Mouse (Mus musculus): ENCODE measurements around the gene Stau1. TPM values are rescaled to one million over a fixed set of nuclear protein-coding genes. Genes with fewer than 3 reads are reported as not detected.
"Not testable (repeated sequence)": the region's sequence is repeated elsewhere in the genome, so short reads cannot be mapped to it uniquely, and the experiment has no call there.

The Stau1 gene
- total RNA-seq (2021): 10 to 100 TPM; 62.2 to 67.7 TPM
- long read RNA-seq, experiment 1, transcript Stau1-209 (4 exons, 774 nt): major isoform, 46 of 95 reads
- long read RNA-seq, experiment 1, transcript Stau1-204 (12 exons, 2,976 nt): minor isoform, 8 of 95 reads
- long read RNA-seq, experiment 1, transcript Stau1-202 (12 exons, 3,569 nt): minor isoform, 12 of 95 reads
- long read RNA-seq, experiment 1, partial matches to known transcripts: 17 of 95 reads
- long read RNA-seq, experiment 1, other reads (novel, unspliced or antisense): 12 of 95 reads
- long read RNA-seq, experiment 2, transcript Stau1-204 (12 exons, 2,976 nt): minor isoform, 6 of 50 reads
- long read RNA-seq, experiment 2, transcript Stau1-202 (12 exons, 3,569 nt): minor isoform, 9 of 50 reads
- long read RNA-seq, experiment 2, transcript Stau1-209 (4 exons, 774 nt): major isoform, 27 of 50 reads
- long read RNA-seq, experiment 2, partial matches to known transcripts: 4 of 50 reads
- long read RNA-seq, experiment 2, other reads (novel, unspliced or antisense): 4 of 50 reads

GRCm38 (mm10) chr2:166995796-166996532, at the start of gene Stau1:
Gene Stau1, minus strand, starts transcription at chr2:166996299.
- DNase-seq: peak; percentile 97

DNA sequence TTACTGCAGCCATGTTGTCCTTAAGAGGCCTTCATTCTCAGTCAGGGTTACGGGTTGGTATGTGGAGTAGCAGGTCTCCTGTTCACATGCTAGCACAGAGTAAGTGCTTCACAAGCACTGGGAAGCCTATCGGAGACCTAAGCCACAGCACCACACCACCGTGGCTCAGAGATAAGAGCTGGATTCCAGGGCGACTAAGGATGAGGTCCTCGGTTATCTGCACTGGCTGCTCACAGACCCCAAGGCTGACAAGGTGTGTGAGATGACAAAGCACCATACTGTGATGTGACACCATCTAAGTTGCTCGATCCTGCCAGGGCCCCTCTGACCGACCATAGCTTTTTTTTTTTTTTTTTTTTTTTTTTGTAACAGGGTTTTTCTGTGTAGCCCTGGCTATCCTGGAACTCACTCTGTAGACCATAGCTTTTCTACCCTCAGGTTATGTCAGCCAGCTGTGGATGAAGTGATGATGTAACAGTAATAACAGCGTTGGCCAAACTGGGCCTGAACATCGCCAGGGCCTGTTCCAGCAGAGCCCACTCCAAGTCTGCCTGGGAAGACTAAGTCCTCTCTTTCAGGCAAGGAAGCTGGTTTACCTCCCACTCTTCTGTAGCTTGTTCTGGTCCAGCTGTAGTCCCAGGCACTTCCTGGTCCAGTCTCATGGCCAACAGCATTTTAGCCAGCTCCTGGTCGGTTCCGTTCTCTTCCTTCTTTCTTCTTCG, 47.5 kb upstream of the Stau1 start:
- no peak for DNase-seq

DNA sequence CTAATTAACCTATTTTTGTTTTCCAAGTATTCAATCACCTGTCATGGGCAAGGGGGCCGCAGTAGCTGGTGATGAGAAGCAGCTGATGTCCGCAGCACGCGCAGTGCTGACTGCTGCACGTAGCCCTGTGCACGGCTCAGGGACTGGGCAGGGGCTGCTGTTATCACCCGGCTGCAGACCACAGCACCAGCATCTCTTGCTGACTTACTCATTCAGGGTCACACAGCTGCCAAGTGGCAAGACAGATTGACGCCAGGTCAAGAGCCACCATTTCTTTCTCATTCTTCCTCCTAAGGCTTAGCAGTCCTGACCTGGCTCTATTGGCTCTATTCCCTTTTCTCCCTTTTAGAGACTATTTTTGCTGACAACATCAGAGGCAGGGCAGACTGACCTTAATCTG, 43.3 kb upstream of the Stau1 start:
- no peak for DNase-seq

- DNase-seq: no peak
These were observed 42.6 kb upstream of the Stau1 start for GRCm38 (mm10) chr2:167038716-167039115.

- DNase-seq: no peak
These were observed 42.2 kb upstream of the Stau1 start for GRCm38 (mm10) chr2:167038297-167038696.

- DNase-seq: no peak
These were observed 41.6 kb upstream of the Stau1 start for GRCm38 (mm10) chr2:167037710-167038109.

DNA sequence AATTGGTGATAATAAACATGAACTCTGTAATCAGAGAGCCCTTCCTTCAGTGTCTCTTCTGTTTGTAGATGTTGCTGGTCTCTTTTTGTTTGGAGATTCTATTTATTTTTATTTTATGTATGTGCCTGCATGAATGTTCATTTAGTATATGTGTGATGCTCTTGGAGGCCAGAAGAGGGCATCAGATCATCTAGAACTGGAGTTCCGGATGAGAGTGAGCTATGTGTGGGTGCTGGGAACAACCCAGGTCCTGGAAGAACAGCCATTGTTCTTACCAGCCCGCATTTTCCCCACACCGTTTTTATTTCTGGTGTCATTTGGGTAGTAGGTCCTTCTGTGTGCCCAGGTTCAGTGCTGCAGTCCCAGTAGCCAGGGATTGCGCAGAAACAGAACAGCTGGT, 34.4 kb upstream of the Stau1 start:
- DNase-seq: no peak

DNA sequence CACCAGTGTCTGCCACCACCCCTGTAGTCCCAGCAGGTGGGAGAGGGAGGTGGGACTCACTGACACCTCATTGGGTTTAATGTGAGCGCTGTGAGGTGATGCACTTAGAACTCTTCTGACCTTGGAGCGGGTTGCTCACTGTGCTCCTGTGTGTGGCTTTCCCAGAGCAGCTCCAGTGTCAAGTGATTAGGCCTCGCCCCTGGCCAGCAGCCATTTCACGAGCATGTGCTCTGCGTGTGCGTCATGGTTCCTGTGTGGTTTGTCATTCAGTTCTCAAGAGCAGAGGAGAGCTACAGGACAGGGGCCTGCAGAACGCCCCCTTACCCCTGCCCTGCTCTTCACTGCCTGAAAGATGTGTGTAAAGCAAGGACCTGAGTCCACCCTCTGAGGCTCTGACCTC, 32.5 kb upstream of the Stau1 start:
- peak; percentile 49 for DNase-seq

- DNase-seq: no peak
These were observed 23.3 kb upstream of the Stau1 start for GRCm38 (mm10) chr2:167019396-167019795.

DNA sequence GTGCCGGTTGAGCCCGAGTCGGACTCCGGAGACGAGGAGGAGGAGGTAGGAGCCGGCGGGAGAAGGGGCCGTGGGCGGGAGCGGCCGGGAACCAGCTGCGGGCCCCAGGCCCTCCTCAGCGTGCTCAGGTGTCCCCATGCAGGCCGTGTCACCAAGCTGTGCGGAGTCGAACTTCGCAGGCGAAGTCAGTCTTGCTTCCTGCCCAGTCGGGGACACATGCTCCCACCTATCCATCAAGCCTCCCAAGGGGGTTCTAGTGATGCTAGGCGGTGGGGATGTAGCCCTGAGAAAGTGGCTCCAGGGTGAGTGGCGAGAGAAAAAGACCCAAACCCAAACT, 19.3 kb upstream of the Stau1 start:
- DNase-seq: no peak

GRCm38 (mm10) chr2:167014702-167015381, 18.7 kb upstream of the Stau1 start, which contains the start of gene Ddx27:
Gene Ddx27, plus strand, starts transcription at chr2:167015193.
- DNase-seq: peak; percentile 96

- DNase-seq: no peak
These were observed 14.4 kb upstream of the Stau1 start for GRCm38 (mm10) chr2:167010546-167010945.

GRCm38 (mm10) chr2:167009483-167009882, 13.4 kb upstream of the Stau1 start:
- DNase-seq: no peak

DNA sequence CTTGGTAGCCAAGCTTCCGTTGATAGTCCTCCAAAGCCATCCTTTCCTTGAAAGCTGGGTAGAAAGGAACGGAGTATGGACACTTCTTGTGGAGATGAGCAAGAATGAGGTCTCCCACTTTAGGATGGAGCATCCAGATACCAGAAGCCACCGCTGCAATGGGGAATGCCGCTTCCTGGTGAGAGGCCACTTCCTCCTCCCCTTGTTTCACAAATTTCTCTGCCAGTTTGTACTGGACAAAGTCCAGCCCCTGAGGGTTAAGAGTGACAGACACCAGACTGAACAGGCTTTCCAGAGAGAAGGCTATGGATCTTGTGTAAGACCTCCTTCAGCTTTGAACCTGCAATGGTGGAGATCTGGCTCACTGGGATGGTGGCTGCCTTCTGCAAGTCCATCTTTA, 11.5 kb upstream of the Stau1 start:
- DNase-seq: not testable (repeated sequence)

GRCm38 (mm10) chr2:167007001-167007491, 10.9 kb upstream of the Stau1 start:
- DNase-seq: no peak

GRCm38 (mm10) chr2:167006355-167006754, 10.3 kb upstream of the Stau1 start:
- DNase-seq: no peak

- peak; percentile 80 for DNase-seq
These were observed 8.2 kb upstream of the Stau1 start for GRCm38 (mm10) chr2:167004099-167004854.

GRCm38 (mm10) chr2:167001486-167001885, 5.4 kb upstream of the Stau1 start:
- no peak for DNase-seq

GRCm38 (mm10) chr2:166996533-166996894, 415 bp upstream of the Stau1 start:
- no peak for DNase-seq

DNA sequence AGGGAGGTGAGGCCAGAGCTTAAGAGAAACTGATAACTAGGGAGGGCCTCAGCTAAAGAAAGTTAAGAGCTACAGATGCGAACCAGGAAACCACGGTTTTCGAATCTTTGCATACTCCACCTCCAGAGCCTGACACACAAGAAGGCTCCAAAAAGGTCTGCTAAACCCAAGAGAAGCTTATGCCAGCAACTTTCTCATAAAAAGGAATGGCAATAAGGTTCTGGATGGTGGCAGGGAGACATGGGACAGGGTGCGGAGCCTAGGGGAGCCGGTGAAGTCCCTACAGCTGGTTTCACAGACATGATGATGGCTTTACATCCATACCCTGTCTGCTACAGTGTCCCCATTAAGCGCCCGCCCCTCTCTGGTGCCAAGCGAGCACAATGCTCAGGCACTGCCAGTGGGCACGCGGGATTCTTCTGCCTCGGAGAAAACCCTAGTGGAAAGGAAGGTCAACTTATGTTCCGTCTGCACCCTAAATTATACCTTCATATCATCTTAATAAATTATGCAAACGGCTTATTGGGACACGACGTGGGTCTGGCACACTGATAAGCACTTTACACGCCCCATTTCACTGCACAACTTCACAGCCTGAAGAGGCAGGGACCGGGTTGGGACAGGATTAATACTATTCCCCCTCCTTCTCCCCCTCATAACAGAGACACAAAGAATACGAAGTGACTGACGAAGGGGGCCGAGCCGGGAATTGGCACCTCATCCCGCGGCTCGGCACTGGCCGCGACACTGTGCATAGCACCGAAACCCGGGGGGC, 891 bp downstream of the Stau1 start:
- peak; percentile 44 for DNase-seq
